Mouse (Mus musculus) MEL (cell line): Measurements from ENCODE around the gene Tbc1d9b.
"Not testable (repeated sequence)": the region's sequence is repeated elsewhere in the genome, so short reads cannot be mapped to it uniquely, and the experiment has no call there.

Source experiments
- CHD2 ChIP-seq: IDR thresholded peaks from 2 replicates; pipeline ENCODE4 v1.6.1; 2011; ENCODE audit warnings: low read length, improper control_type of control experiment
- E2F4 ChIP-seq: IDR thresholded peaks from 2 replicates; pipeline ENCODE4 v1.6.1; 2011; ENCODE audit warnings: low read depth, low read length, improper control_type of control experiment, borderline replicate concordance
- NELFE ChIP-seq: IDR thresholded peaks from 2 replicates; pipeline ENCODE4 v1.6.1; 2011; ENCODE audit warnings: low read depth, low read length, improper control_type of control experiment
- ZKSCAN1 ChIP-seq: IDR thresholded peaks from 2 replicates; pipeline ENCODE4 v1.6.1; 2012; ENCODE audit warnings: low read depth, mild to moderate bottlenecking, inconsistent platforms, low read length, improper control_type of control experiment, moderate library complexity

DNA sequence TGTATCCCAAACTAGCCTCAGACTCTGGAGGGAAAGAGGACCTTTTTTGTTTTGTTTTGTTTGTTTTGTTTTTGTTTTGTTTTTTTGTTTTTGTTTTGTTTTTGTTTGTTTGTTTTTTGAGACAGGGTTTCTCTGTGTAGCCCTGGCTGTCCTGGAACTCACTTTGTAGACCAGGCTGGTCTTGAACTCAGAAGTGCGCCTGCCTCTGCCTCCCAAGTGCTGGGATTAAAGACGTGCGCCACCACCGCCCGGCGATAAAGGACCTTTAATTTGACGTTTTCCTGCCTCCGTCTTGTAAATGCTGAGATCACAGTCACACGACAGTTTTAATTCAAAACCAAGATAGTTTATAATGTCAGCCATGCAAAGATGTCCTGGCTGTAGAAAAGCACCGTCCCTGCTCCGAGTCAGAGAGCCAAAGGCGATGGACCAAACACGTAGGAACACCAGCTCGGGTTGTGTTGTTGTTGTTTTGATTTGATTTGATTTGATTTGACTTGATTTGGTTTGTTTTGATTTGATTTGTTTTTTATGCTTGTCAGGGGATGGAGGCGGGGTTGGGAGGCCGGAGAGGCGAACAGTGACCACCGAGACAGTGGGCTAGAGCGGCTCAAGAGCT lies 43.0 kb downstream of the Tbc1d9b start, which contains the start of gene Mrnip:
- not testable (repeated sequence) for TF ChIP-seq E2F4, NELFE, ZKSCAN1, CHD2
